8 mouse cellular contexts compared by ENCODE assay signal in genomic region chr5:68128421-68128820, GRCm38 (mm10).
DNase-seq lines count a peak whose midpoint lies in the region; ATAC-seq and TF ChIP-seq lines count a peak whose summit lies in the region.

No protein-coding gene starts in this region.

- H3K4me1 ChIP-seq in hindbrain, embryonic 11.5 days (replicated peaks; ENCODE audit: control insufficient read depth, insufficient read depth, low read length), result no peaks in the 10 kb centered on the region
- H3K4me1 ChIP-seq in hindbrain, embryonic 13.5 days (replicated peaks), result no peaks in the 10 kb centered on the region
- no peaks in the 10 kb centered on the region for H3K4me1 ChIP-seq in CH12.LX (ENCODE audit: control insufficient read depth in 1 of 2, insufficient read depth in 2 of 2)
- no peaks in the 10 kb centered on the region for H3K4me1 ChIP-seq in forebrain, postnatal 0 days (ENCODE audit: insufficient read depth)
- no peaks in the 10 kb centered on the region for H3K4me1 ChIP-seq in limb, embryonic 13.5 days

- H3K9ac ChIP-seq in hindbrain, embryonic 11.5 days (ENCODE audit: low read depth, low read length), result no peak overlapping the region
- no peak overlapping the region for H3K9ac ChIP-seq in hindbrain, embryonic 13.5 days
- H3K9ac ChIP-seq in CH12.LX (ENCODE audit: insufficient read depth, low read depth), result no peak overlapping the region
- H3K9ac ChIP-seq in forebrain, postnatal 0 days, result no peak overlapping the region
- H3K9ac ChIP-seq in limb, embryonic 13.5 days, result no peak overlapping the region

- no peak overlapping the region for H3K4me3 ChIP-seq in hindbrain, embryonic 11.5 days (ENCODE audit: low read depth, low read length)
- H3K4me3 ChIP-seq in hindbrain, embryonic 13.5 days, result no peak overlapping the region
- H3K4me3 ChIP-seq in CH12.LX (replicated peaks in 1 of 3; ENCODE audit: low read depth in 2 of 3, low read length in 2 of 3, poor library complexity in 1 of 3), result no peak overlapping the region
- H3K4me3 ChIP-seq in forebrain, postnatal 0 days (ENCODE audit: low read depth, low read length), result no peak overlapping the region
- no peak overlapping the region for H3K4me3 ChIP-seq in limb, embryonic 13.5 days

- H3K27me3 ChIP-seq in hindbrain, embryonic 11.5 days (ENCODE audit: control insufficient read depth, insufficient read depth, low read length), result no peaks in the 10 kb centered on the region
- no peaks in the 10 kb centered on the region for H3K27me3 ChIP-seq in hindbrain, embryonic 13.5 days
- no peaks in the 10 kb centered on the region for H3K27me3 ChIP-seq in CH12.LX (replicated peaks)
- H3K27me3 ChIP-seq in forebrain, postnatal 0 days (ENCODE audit: insufficient read depth, low read length), result no peaks in the 10 kb centered on the region
- no peaks in the 10 kb centered on the region for H3K27me3 ChIP-seq in limb, embryonic 13.5 days

- 12% methylated on average over 4 of the region's 4 CpGs for WGBS in hindbrain, embryonic 11.5 days
- WGBS in hindbrain, embryonic 13.5 days, result 16% methylated on average over 4 of the region's 4 CpGs
- 16% methylated on average over 4 of the region's 4 CpGs for WGBS in forebrain, postnatal 0 days
- 9% methylated on average over 4 of the region's 4 CpGs for WGBS in limb, embryonic 13.5 days

- H3K9me3 ChIP-seq in hindbrain, embryonic 11.5 days (ENCODE audit: control insufficient read depth, low read length), result no peaks in the 10 kb centered on the region
- no peaks in the 10 kb centered on the region for H3K9me3 ChIP-seq in hindbrain, embryonic 13.5 days
- no peaks in the 10 kb centered on the region for H3K9me3 ChIP-seq in CH12.LX (replicated peaks; ENCODE audit: low read length)
- H3K9me3 ChIP-seq in forebrain, postnatal 0 days (ENCODE audit: low read length), result no peaks in the 10 kb centered on the region
- H3K9me3 ChIP-seq in limb, embryonic 13.5 days, result no peaks in the 10 kb centered on the region

- peak; percentile 66; the same call in 1 of the 2 replicates for ATAC-seq in hindbrain, embryonic 11.5 days (ENCODE audit: low FRiP score)
- ATAC-seq in hindbrain, embryonic 13.5 days (ENCODE audit: low FRiP score), result no peak
- peak; percentile 61 for ATAC-seq in forebrain, postnatal 0 days
- ATAC-seq in limb, embryonic 13.5 days (ENCODE audit: low FRiP score, low read depth), result peak; percentile 48; the same call in 1 of the 2 replicates

- in situ Hi-C loops in CH12.LX (cut with MboI; ENCODE audit: low pct_ligation_motif_present, low pct_unique_long_range_greater_than_20kb, low sequenced_read_pairs), result no loop called here

- no peak overlapping the region for H3K27ac ChIP-seq in hindbrain, embryonic 11.5 days (ENCODE audit: low read depth, low read length)
- no peak overlapping the region for H3K27ac ChIP-seq in hindbrain, embryonic 13.5 days
- H3K27ac ChIP-seq in CH12.LX (ENCODE audit: insufficient read depth, low read depth), result no peak overlapping the region
- no peak overlapping the region for H3K27ac ChIP-seq in forebrain, postnatal 0 days (ENCODE audit: low read depth, low read length)
- H3K27ac ChIP-seq in limb, embryonic 13.5 days, result no peak overlapping the region

- no peak for TF ChIP-seq EP300 in CH12.LX (IDR thresholded peaks at IDR 0.05; ENCODE audit: low read length)

- DNase-seq in hindbrain, embryonic 11.5 days (ENCODE audit: low spot score), result peak; percentile 48
- DNase-seq in CH12.LX (ENCODE audit: extremely low read depth), result peak; percentile 59
- DNase-seq in cerebellum, adult 11 months, result peak; percentile 35
- DNase-seq in forebrain, postnatal 0 days, result peak; percentile 78
- no peak for DNase-seq in urinary bladder, adult 2 months (ENCODE audit: low spot score)
- DNase-seq in thymus, postnatal 14 days, result no peak

- peak; percentile 69 to 81 for TF ChIP-seq CTCF in CH12.LX (conservative IDR thresholded peaks at IDR 0.05 in 1 of 2, IDR thresholded peaks at IDR 0.05 in 1 of 2; ENCODE audit: low read depth in 2 of 2, low read length in 2 of 2)
- peak; percentile 81 for TF ChIP-seq CTCF in forebrain, postnatal 0 days (IDR thresholded peaks at IDR 0.05; ENCODE audit: low read depth)

- H3K79me2 ChIP-seq in CH12.LX (replicated peaks; ENCODE audit: control insufficient read depth, extremely low read depth, insufficient read depth, poor library complexity, severe bottlenecking), result no peaks in the 10 kb centered on the region

- no peak for TF ChIP-seq POLR2A in CH12.LX (IDR thresholded peaks at IDR 0.05; ENCODE audit: low read depth, low read length)

- peak; percentile 89 for TF ChIP-seq RAD21 in CH12.LX (IDR thresholded peaks at IDR 0.05; ENCODE audit: low read depth, low read length)

- no peak overlapping the region for H3K4me2 ChIP-seq in hindbrain, embryonic 11.5 days (replicated peaks; ENCODE audit: low read depth, low read length)
- H3K4me2 ChIP-seq in hindbrain, embryonic 13.5 days, result no peak overlapping the region
- H3K4me2 ChIP-seq in CH12.LX (ENCODE audit: insufficient read depth, low read depth, poor library complexity, severe bottlenecking), result no peak overlapping the region
- no peak overlapping the region for H3K4me2 ChIP-seq in forebrain, postnatal 0 days (ENCODE audit: low read depth)
- no peak overlapping the region for H3K4me2 ChIP-seq in limb, embryonic 13.5 days (replicated peaks)

- H3K36me3 ChIP-seq in hindbrain, embryonic 11.5 days (ENCODE audit: control insufficient read depth, insufficient read depth, low read length), result no peaks in the 10 kb centered on the region
- no peaks in the 10 kb centered on the region for H3K36me3 ChIP-seq in hindbrain, embryonic 13.5 days
- no peaks in the 10 kb centered on the region for H3K36me3 ChIP-seq in CH12.LX (replicated peaks in 1 of 2; ENCODE audit: control insufficient read depth in 1 of 2, insufficient read depth in 1 of 2, low read length in 1 of 2)
- H3K36me3 ChIP-seq in forebrain, postnatal 0 days (ENCODE audit: insufficient read depth), result no peaks in the 10 kb centered on the region
- no peaks in the 10 kb centered on the region for H3K36me3 ChIP-seq in limb, embryonic 13.5 days

- dilution Hi-C loops in CH12.LX (cut with MboI; ENCODE audit: extremely low pct_ligation_motif_present, extremely low pct_unique_long_range_greater_than_20kb, low sequenced_read_pairs), result no loop called here

TF ChIP-seq in CH12.LX, 34 proteins besides CTCF, POLR2A, EP300 and RAD21:
- TF ChIP-seq HCFC1 (IDR thresholded peaks at IDR 0.05; ENCODE audit: low read depth, low read length) (no peak), SMC3 (IDR thresholded peaks at IDR 0.05; ENCODE audit: low read depth, low read length) (peak; percentile 62)
TF ChIP-seq in CH12.LX: peak in this region for 1.

Comparison
In these comparisons a context has a peak if more than half of its experiments do, and no peak if none do; other contexts are left out.
1. DNase-seq: peak in hindbrain, embryonic 11.5 days (single experiment), CH12.LX (single experiment), cerebellum, adult 11 months (single experiment) and forebrain, postnatal 0 days (single experiment); none in urinary bladder, adult 2 months (single experiment) and thymus, postnatal 14 days (single experiment).